Mouse (Mus musculus) left cerebral cortex, postnatal 36 days (tissue): Measurements from ENCODE around the gene Senp2. TPM values are rescaled to one million over a fixed set of nuclear protein-coding genes. Genes with fewer than 3 reads are reported as not detected.
"Not testable (repeated sequence)": the region's sequence is repeated elsewhere in the genome, so short reads cannot be mapped to it uniquely, and the experiment has no call there.

Experiments
- DNase-seq, 2 experiments: peaks; one replicate each; pipeline ENCODE4 v3.0.0; 2021 to 2022; ENCODE audit warnings: low spot score in 2 of 2, mixed read lengths in 1 of 2
- intact Hi-C: fragments of 180-260 bp; cut with DNase I; formaldehyde crosslinking; loops from one replicate; pipeline ENCODE4 v1.15.1; 2025
- total RNA-seq, 2 experiments: library from RNA; stranded (reverse); gene quantifications; 2 replicates each; pipeline ENCODE4 v1.2.3; 2021

The Senp2 gene
- 100 to 1,000 TPM in 1 of 2 experiments, 10 to 100 TPM in 1; 93.8 to 100 TPM for total RNA-seq

DNA sequence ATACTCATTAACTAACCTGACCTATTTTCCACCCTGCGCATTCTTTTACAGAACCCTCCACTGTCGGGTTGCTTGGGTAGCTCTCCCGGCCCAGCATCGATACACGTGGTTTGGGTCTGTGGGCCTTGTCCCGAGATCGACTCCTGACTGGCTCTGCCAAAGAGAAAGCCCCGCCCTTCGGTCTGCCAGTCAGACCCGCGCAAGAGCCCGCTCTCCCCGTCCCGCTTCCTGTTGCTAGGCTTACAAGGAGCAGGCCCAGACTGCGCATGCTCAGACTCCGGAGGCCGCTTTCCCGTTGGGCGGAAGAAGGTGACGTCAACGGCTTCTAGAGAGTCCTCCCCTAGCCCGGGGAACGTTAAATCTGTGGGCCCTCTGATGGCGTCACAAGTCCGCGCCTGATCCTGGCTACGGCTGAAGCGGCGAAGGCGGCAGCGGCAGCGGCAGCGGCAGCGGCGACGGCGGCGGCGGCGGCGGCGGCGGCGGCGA, at the start of gene Senp2:
TSS of gene Senp2 (plus strand) at position 386 of the 486 bp plus-strand sequence.
- peak; percentile 100 for DNase-seq
- intact Hi-C loops: loop anchor here (5.0 kb wide), 2 partner anchors 62 to 162 kb away; partner anchors contain the start of gene Tmem41a

DNA sequence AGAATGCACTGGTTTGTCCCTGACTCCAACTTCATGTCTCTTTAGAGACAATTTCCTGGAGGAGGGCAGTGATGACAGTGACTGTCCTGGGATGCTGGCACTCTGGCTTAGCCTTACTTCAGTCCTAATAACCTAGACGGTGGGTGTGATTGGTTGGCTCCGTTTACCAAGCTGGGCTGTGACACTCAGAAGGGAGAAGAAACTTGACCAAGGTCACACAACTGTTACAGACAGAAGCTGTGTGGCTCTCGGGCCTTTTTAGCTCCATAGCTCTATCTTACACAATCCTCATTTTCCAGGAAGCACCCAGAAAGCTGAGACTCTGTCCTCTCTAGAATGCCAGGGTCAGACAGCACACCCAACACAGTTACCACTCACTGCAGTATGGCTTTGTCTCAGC, 43.7 kb upstream of the Senp2 start:
- intact Hi-C loops: no loop called here
- DNase-seq: no peak

DNA sequence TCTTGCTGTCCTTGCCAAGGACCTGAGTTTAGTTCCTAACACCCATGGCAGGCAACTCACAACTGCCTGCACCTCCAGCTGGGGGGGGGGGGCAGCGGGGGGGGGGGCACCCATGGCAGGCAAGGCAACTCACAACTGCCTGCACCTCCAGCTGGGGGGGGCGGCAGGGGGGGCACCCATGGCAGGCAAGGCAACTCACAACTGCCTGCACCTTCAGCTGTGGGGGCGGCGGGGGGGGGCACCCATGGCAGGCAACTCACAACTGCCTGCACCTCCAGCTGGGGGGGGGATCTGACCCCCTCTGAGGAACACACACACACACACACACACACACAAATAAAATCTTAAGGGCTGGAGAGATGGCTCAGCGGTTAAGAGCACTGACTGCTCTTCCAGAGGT, 39.4 kb upstream of the Senp2 start:
- DNase-seq: no peak
- intact Hi-C loops: no loop called here

DNA sequence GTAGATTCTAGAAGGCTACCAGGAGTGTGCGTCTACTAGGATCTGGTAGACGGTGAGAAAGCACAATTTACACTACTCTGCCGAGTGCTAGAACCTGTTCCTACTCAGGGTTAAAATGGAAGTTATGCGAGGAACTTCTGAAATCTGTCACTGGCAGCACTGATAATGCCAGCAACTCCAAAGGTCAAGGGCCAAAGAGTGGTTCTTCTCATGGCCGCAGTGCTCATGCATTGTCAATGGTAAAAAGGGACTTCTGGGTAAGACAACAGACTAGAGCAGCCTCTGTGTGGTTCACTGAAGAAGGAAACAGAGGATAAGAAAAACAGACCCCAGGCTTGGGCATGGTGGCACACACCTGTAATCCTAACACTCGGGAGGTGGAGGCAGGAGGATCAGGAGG, 38.7 kb upstream of the Senp2 start:
- DNase-seq: no peak
- intact Hi-C loops: no loop called here

DNA sequence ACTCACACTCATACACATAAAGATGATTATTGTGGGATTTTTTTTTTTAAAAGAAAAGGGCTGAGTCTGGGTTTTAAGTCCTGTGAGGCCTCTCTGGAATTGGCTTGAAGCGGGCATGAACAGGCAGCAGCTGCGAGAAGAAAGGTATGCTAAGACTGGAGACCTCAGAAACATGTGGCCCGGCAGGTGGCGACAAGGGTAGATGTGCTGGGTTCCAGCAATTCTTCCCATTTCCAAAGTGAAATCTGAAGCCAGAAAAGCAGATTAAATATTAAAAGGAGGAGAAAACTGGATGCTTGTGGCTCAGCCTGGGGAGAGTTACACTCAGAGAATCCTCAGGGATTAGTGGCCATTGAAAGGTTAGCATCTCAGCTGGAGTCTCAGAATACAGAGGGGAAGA, 37.8 kb upstream of the Senp2 start:
- DNase-seq: no peak
- intact Hi-C loops: no loop called here

DNA sequence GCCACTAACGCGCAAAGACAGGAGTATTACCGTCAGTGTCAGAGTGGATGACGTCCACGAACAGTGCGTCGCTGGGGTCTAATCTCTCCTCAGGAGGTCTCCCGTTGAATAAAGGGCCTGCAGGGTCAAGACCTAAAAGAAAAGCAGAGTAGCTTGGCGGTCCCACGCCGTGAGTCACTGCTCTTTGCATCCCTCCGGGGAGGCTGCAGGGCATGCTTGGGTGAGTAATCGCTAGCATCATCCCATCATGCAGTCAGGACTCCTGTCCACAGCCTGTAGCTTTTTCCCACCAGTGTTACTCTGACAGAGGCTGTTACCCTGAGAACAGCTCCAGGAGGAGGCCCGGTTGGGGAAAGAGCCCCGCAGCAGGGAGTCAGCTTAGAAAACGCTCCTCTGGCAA, 33.1 kb upstream of the Senp2 start:
- no peak for DNase-seq

DNA sequence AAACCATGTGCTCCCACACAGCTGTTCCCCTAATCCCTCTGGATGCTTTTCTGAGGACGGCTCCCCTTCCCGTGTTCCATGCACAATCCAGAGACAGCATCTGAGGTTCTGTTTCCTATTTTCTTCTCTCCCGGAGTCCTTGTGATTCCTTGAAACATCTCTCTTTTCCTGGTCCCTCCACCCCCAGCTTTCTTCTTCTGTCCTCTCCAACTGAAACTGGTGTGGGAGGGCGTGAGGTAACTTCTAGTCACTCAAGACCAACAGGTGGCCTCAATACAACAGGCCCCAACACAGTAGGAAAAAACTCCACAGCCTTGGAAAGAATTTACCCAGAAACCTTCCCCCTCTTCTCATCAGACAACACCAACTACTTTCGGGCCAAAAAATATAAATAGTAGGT, 31.9 kb upstream of the Senp2 start:
- DNase-seq: no peak
- intact Hi-C loops: no loop called here

More for the DNA sequence above, 33.1 kb upstream of the Senp2 start:
- intact Hi-C loops: no loop called here

DNA sequence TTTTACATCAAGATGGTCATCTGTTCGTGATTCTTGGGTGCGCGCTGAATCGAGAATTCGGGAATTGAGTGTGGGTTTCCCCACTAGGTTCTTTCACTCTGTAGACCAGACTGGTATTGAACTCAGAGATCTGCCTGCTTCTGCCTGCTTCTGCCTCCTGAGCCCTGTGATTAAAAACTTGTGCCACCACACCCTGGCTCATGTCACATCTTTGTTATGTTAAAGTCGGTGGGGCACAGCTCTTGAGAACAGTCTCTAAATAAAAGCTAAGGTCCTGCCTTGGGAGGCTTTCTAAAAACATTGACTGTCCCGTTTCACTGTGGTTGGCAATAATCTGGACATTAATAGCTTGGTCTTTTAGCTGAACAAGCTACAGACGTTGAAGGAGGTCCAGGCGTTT, 26.1 kb upstream of the Senp2 start:
- intact Hi-C loops: no loop called here
- no peak for DNase-seq

DNA sequence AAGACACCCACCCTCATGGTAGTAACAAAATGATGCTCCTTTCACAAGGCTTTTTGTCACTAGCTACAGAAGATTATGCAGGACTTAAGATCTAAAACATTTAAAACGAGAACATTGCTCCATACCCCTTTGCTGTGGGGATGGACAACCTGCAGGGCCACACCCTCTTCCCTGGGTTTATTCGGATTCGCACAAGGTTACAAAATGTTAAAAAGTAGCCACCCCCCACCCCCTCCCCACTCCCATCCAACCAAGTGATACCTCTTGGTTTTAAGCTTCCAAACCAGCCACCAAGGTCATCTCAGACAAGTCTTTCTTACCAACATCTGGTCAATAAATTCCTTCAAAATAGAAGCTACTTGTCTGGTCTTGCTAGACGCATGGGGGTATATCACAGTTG, 25.7 kb upstream of the Senp2 start:
- intact Hi-C loops: no loop called here
- no peak for DNase-seq

DNA sequence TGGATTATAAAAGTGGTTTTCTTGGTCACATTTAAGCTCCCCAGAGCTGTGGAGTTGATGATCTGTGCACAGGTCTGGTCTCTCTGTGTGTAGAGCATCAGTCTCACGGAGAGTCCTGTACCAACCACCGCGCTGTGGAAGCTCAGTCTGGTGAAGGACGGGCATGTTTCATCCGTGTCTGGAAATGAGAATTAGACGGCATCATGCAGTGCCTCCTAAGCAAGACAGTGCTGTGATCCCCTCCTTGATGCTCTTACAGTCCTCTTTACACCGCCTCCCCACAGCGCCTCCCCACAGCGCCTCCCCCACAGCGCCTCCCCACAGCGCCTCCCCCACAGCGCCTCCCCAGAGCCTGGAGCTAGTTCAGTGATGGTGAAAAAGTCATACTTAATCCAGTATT, 25.2 kb upstream of the Senp2 start:
- DNase-seq: no peak
- intact Hi-C loops: no loop called here

DNA sequence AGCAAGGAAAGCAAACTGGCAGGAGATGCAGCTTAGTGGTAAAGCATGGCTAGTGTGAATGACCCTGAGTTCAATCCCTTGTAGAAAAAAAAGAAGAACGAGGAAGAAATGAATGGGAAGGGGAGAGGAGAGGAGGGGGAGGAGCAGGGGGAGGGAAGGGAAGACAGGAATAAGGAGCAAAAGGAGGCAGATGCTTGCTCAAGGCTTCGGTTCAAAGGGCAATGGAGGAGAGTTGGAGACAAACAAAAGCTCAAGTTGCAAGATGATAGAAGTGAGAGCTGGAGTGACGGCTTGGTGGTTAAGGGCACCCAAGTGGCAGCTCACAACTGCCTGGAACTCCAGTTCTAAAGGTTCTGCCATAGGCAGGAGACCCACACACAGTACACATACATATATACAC, 23.1 kb upstream of the Senp2 start:
- intact Hi-C loops: no loop called here
- DNase-seq: no peak

DNA sequence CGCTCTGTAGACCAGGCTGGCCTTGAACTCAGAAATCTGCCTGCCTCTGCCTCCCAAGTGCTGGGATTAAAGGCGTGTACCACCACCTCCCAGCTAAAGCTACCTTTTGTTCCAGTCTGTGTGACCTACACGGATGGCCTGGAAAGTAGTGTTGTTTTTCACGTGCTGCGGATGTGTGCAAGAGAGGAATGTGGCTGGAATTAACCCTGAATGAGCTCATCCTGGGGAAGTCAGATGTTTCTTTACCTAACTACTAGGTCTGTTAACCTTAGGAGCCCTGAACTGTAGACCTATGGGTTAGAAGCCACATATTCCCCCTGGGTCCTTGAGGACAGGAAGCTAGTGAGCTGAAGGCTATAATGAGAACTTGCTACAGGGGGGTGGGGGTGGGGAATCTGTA, 21.3 kb upstream of the Senp2 start:
- intact Hi-C loops: no loop called here
- DNase-seq: no peak

DNA sequence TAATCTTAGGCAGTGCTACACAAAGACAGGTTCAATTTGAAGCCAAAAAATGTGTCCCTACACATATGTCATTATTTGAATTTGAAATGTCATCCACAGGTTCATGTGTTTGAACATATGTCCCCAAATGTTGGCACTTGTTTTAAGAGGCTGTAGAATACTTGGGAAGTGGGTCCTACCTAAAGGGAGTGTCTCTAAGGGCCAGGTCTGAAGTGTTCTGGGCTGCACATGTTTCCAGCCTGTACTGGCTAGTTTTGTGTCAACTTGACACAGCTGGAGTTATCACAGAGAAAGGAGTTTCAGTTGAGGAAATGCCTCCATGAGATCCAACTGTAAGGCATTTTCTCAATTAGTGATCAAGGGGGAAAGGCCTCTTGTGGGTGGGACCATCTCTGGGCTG, 18.4 kb upstream of the Senp2 start:
- intact Hi-C loops, DNase-seq: not testable (repeated sequence)

DNA sequence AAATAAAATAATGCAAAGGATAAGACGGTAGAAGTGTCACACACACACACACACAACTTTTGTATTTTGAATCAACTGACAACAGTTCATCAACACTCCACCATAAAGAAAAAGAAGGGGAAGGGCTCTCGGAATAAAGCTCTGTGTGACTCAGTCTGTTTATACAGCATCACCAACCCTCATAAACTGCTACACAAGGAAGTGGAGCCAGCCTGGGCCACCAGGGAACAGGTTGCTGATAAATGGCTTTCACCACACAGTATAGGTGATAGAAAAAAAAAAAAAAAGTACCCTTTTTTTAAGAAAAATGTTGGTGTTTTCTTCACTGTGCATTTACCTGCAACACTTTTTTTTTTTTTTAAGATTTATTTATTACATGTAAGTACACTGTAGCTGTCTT, 17.5 kb upstream of the Senp2 start:
- intact Hi-C loops: no loop called here
- no peak for DNase-seq

DNA sequence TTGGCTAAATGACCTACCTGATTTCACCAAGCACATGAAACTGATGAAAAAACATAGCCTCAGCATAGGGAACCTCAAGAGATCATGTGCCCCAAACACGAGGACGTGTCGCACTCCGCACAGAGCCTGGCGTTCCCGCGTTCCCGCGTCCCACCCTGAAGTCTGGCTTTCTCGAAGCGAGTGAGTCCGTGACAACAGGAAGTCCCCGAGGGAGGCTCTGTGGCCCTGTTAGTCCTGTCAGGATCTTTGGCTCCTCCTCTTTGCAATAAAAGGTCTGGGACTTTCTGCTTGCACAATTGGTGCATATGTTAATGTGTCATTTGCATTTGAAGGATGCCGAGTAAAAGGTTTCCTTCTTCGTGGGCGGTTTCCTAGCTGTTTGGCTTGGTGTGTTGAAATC, 14.0 kb upstream of the Senp2 start, which contains the start of gene Liph:
TSS of gene Liph (minus strand) at position 360 of the 400 bp plus-strand sequence.
- intact Hi-C loops: no loop called here
- no peak for DNase-seq

DNA sequence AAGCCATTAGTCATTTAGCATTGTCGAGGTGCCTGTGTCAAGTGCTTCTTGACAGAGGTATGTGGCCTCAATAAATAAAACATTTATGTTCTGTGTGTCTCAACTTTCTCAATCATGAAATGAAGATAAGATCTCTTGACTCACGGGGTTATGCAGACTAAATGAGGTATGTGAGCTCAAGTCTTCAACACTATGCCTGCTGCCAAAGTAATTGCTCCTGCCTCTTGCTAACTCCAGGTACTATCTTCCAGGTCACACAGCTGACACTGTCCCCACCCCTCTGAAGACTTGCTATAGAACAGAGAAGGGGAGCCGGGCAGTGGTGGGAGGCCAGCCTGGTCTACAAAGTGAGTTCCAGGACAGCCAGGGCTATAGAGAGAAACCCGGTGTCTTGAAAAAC, 12.9 kb upstream of the Senp2 start:
- DNase-seq: no peak
- intact Hi-C loops: no loop called here

DNA sequence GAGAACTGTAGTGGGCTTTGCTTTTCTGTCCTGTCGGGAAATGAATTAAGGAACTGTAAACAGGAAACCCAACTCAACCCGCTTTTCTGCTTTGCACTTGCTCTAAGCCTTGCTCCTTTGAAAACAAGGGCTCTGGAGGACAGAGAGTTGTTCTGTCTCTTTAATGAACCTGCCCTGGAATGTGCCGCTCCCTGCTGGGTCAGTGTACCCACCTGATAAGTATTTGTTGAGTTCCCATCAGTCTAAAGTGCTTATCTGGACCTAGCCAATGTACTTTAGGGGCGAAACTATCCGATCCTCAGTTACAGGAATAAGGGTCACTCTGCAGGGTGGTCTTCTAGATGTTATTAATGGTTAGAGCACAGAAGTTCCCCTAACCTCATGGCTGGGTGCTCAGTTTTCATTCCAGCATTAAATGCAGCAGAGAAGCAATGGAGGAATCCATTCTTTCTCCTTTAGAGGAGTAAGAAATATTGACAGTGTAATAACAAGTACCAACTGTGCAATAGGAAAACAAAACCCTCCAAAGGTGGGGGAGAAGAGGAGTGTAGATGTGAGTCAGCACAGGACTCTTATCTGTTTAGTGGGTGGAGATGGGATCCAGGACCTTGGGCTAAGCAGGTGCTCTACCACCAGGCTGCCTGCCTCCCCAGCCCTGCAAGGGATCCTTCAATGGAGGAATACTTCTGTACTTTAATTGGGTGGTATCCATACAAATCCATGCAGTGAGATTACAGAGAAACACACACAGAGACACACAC, 12.2 kb upstream of the Senp2 start:
- DNase-seq: no peak
- intact Hi-C loops: no loop called here

DNA sequence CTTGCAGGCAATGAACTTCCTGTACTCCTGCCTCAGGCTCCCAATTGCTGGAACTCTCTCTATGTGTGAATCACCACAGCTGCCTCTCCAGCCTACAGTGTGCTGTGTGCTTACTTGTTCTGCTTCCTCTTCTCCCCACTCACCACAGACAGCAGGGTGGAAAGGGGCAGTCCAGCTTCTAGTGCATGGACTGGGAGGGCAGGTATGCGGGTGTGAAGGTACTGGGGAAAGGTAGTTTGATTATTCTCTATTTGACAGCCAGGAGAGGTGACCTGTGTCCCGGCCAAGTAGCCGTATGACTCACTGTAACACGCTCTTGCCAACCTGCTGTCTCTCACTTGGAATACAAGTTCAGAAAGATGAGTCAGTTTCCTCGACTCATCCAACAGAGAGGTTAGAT, 11.2 kb upstream of the Senp2 start:
- intact Hi-C loops: no loop called here
- peak in 1 of 2 experiments; percentile 14 for DNase-seq

DNA sequence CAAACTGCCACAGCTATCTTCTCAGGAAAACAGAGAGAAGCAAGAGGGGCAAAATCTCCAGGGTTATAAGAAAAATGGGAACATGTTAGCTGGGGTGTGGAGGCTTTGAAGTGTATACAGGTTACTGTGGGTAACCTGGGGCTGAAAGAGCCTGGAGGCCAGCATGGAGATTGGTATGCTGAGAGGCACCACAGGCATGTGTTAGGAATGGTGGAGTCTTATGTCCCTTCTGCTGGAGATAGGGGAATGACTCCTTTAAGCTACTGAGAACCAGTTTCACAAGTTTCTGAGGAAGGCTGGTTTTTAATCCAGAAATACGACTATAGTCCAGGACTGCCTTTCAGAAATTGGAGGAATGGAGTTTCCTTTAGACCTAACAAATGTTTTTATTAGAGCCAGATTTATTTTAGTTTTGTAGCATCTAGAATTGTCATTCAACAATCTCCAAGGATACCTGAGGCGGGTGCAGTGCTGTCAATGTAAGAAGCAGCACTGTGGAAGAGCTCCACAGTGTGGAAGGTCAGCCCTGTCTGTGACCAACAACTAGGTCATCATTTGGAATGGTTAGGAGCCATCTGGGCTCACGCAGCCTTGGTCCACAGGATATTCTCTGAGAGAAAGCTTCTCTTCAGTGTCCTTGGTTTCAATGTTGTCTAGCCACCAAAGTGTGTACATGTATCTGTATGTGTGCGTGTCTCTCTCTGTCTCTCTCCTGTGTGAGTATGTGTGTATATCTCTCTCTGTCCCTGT, 9.2 kb upstream of the Senp2 start:
- DNase-seq: no peak
- intact Hi-C loops: no loop called here

DNA sequence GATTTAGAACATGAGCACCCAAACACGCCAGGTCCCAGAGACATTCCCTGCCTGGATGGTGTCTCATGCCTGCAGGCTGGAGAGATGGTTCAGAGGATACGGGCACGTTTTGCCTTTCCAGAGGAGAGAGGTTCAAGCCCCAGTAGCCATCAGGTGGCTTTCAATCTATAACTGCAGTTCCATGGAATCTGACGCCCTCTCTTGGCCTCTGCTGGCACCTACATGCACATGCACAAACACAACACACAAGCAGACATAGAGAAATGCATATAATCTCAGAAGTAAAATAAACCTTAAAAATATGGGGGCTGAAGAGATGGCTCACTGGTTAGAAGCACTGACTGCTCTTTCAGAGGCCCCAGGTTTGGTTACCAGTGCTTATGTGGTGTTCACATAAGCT, 8.1 kb upstream of the Senp2 start:
- DNase-seq: no peak
- intact Hi-C loops: no loop called here

DNA sequence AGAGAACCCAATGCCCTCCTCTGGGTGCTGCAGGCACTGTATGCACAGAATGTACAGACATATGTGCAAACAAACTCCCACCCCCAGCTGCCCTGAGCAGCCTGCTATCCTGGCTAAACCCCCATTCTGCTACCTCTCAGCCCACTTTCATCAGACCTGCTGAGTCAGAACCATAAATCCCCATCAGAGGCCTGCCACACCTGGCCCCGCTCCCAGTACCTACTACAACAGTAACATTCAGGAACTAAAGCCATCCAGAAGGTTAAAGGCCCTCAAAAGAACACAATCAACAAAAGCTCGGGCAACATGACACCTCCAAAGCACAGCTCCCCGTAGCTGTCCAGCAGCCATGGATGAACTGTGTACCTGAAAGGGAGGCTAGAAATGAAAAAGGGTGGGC, 7.7 kb upstream of the Senp2 start:
- intact Hi-C loops: no loop called here
- DNase-seq: no peak
